Mouse (Mus musculus): ENCODE data around the gene Epb42. TPM values are rescaled to one million over a fixed set of nuclear protein-coding genes. Genes with fewer than 3 reads are reported as not detected.
"Not testable (repeated sequence)": the region's sequence is repeated elsewhere in the genome, so short reads cannot be mapped to it uniquely, and the experiment has no call there.

Epb42 gene
- polyA plus RNA-seq, 1 experiment from 2014 or later: 61.3 TPM

DNA sequence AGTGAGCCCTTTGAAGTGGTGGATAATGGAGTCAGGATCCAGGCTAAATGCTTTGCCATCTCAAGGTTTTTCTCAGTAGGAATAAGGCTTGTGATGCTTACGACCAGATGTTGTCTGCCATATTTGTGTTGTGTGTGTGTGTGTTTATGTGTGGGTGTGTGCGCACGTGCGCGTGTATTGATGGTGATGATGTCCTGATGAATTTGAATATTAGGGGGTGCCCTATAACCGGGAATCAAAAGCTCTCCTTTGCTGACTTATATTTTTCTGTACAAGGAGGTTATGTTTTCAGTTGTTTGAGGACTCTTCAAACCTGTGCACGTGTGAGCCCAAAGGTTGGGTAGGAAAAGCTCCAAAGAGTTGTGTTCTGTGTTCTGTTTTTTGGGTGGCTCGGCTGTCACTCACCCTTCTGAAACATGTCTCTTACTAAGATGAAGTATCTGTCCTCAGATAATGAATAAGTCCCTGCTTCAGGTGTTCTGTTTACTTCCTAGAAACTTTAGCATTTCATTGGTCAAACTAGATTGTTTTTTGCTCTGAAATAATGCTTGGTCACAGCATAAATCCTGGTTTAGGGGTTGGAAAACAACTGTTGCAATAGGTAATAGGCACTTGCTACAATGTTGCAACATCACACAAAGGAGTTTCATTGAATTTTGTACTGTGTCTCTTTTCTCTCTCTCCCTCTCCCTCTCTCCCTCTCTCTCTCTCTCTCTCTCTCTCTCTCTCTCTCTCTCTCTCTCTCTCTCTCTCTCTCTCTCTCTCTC is 58.8 kb downstream of the Epb42 start:
- WGBS: 82% methylated on average over 8 of the region's 8 CpGs
- Histone ChIP-seq H3K4me1 (replicated peaks; ENCODE audit: control insufficient read depth, insufficient read depth, low read length) (peaks cover under 1% of the 10 kb centered on the region), H3K4me3 (ENCODE audit: low read depth, low read length) (peak overlapping the region; percentile 83; the same call in 1 of the 2 replicates), H3K27ac (ENCODE audit: low read depth, low read length) (peak overlapping the region; percentile 92), H3K9ac (ENCODE audit: low read depth, low read length) (no peak overlapping the region; the same call in 1 of the 2 replicates), H3K4me2 (peak overlapping the region; percentile 88), H3K27me3 (replicated peaks; ENCODE audit: control insufficient read depth, insufficient read depth, low read length) (no peaks in the 10 kb centered on the region), H3K36me3 (ENCODE audit: control insufficient read depth, insufficient read depth, low read length) (no peaks in the 10 kb centered on the region), H3K9me3 (ENCODE audit: control insufficient read depth, low read length) (no peaks in the 10 kb centered on the region)
- DNase-seq (ENCODE audit: low spot score) (no peak), ATAC-seq (replicated peaks; ENCODE audit: low FRiP score) (no peak)

DNA sequence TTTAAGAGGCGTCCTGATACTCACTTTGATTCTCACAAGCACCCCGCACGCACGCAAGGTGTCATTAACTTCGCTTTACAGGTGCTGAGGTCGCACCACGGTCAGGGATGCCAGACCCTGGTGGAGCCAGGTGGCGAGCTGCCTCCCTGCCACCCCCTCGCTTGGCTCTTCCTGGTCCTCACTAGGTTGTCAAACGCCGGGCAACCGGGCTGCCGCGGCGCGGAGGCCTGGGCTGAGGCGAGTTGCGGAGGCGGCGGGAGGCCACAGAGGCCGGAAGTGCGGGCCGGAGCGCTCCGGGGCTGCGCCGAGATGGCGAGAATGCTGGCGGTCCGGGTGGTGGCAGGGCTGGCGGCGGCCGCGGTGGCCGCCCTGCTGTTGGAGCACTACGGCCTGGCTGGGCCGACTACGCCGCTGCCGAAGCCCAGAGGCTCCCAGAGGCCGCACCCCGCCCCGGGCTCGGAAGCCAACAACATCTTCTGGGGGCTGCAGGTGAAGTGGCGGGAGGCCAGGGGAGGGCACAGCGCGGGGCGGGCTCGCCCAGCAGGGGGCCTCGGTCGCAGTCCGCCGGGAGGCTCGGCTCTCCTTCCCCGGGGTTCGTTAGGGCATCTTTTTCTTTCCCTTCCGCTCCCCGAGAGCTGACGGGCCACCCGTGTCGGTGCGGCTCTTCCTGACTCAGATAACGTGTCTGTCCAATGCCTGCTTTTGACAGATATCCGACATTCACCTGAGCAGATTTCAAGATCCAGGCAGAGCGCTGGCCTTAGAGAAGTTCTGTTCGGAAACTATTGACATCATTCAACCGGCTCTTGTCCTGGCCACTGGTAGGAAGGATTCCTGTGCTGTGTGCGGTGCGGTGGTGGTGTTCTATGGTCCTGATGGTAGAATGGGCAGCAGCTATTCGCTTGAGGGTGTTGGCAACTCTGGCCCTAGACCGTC is 59.6 kb downstream of the Epb42 start, which contains the start of gene Tmem62:
Gene Tmem62 (plus strand): TSS at position 28 of the 936 bp plus-strand sequence.
- 2% methylated on average over 71 of the region's 71 CpGs for WGBS
- Histone ChIP-seq H3K9me3 (ENCODE audit: control insufficient read depth, low read length) (no peaks in the 10 kb centered on the region), H3K27me3 (replicated peaks; ENCODE audit: control insufficient read depth, insufficient read depth, low read length) (no peaks in the 10 kb centered on the region), H3K4me3 (ENCODE audit: low read depth, low read length) (peak within 1 kb of the TSS; percentile 83), H3K9ac (ENCODE audit: low read depth, low read length) (peak within 1 kb of the TSS; percentile 84), H3K27ac (ENCODE audit: low read depth, low read length) (peak within 1 kb of the TSS; percentile 92), H3K4me1 (replicated peaks; ENCODE audit: control insufficient read depth, insufficient read depth, low read length) (peaks cover 4% of the 10 kb centered on the region), H3K4me2 (peak within 1 kb of the TSS; percentile 88), H3K36me3 (ENCODE audit: control insufficient read depth, insufficient read depth, low read length) (no peaks in the 10 kb centered on the region)
- ATAC-seq (replicated peaks; ENCODE audit: low FRiP score) (peak; percentile 77), DNase-seq (ENCODE audit: low spot score) (peak; percentile 81)

GRCm38 (mm10) chr2:120976308-120976707 is 60.6 kb downstream of the Epb42 start:
- ATAC-seq (replicated peaks; ENCODE audit: low FRiP score) (no peak), DNase-seq (ENCODE audit: low spot score) (no peak)
- Histone ChIP-seq H3K4me2 (peak overlapping the region; percentile 88), H3K4me3 (ENCODE audit: low read depth, low read length) (peak overlapping the region; percentile 19; the same call in 1 of the 2 replicates), H3K4me1 (replicated peaks; ENCODE audit: control insufficient read depth, insufficient read depth, low read length) (peaks cover 4% of the 10 kb centered on the region), H3K27me3 (replicated peaks; ENCODE audit: control insufficient read depth, insufficient read depth, low read length) (no peaks in the 10 kb centered on the region), H3K9ac (ENCODE audit: low read depth, low read length) (no peak overlapping the region), H3K9me3 (ENCODE audit: control insufficient read depth, low read length) (no peaks in the 10 kb centered on the region), H3K36me3 (ENCODE audit: control insufficient read depth, insufficient read depth, low read length) (no peaks in the 10 kb centered on the region), H3K27ac (ENCODE audit: low read depth, low read length) (no peak overlapping the region)
- WGBS: 49% methylated on average over 4 of the region's 4 CpGs

DNA sequence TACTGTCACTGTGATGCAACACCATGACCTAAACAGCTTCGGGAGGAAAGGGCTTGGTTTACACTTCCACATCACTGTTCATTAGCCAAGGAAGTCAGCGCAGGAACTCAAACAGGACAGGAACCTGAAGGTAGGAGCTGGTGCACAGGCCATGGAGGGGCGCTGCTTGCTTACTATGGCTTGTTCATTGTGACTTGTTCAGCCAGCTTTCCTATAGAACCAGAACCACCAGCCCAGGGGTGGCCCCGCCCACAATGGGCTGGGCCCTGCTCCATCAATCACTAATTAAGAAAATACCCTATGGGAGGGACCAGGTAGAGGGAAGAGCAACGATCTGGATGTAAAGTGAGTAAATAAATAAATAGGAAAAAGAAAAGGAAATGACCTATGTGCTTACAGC is 63.9 kb downstream of the Epb42 start:
- H3K4me3 ChIP-seq (ENCODE audit: low read depth, low read length): peak overlapping the region; percentile 26
- H3K27ac ChIP-seq (ENCODE audit: low read depth, low read length): no peak overlapping the region
- H3K9me3 ChIP-seq (ENCODE audit: control insufficient read depth, low read length): no peaks in the 10 kb centered on the region
- no peak overlapping the region; the same call in 1 of the 2 replicates for H3K9ac ChIP-seq (ENCODE audit: low read depth, low read length)
- H3K36me3 ChIP-seq (ENCODE audit: control insufficient read depth, insufficient read depth, low read length): no peaks in the 10 kb centered on the region
- H3K4me1 ChIP-seq (replicated peaks; ENCODE audit: control insufficient read depth, insufficient read depth, low read length): peaks cover 9% of the 10 kb centered on the region
- ATAC-seq (replicated peaks; ENCODE audit: low FRiP score): 0 out of 2 replicates have a peak, but pooled peaks have one; percentile 15
- H3K4me2 ChIP-seq: peak overlapping the region; percentile 67
- 11% methylated on average over 5 of the region's 5 CpGs for WGBS
- no peaks in the 10 kb centered on the region for H3K27me3 ChIP-seq (replicated peaks; ENCODE audit: control insufficient read depth, insufficient read depth, low read length)
- no peak for DNase-seq (ENCODE audit: low spot score)

- not testable (repeated sequence) for H3K36me3 ChIP-seq (ENCODE audit: control insufficient read depth, insufficient read depth, low read length); H3K27ac ChIP-seq (ENCODE audit: low read depth, low read length); H3K4me2 ChIP-seq; H3K4me3 ChIP-seq (ENCODE audit: low read depth, low read length); DNase-seq (ENCODE audit: low spot score); ATAC-seq (replicated peaks; ENCODE audit: low FRiP score); H3K9ac ChIP-seq (ENCODE audit: low read depth, low read length); H3K27me3 ChIP-seq (replicated peaks; ENCODE audit: control insufficient read depth, insufficient read depth, low read length); H3K9me3 ChIP-seq (ENCODE audit: control insufficient read depth, low read length); H3K4me1 ChIP-seq (replicated peaks; ENCODE audit: control insufficient read depth, insufficient read depth, low read length)
- 88% methylated on average over 8 of the region's 8 CpGs for WGBS
Measured at GRCm38 (mm10) chr2:120972257-120972656, 64.6 kb downstream of the Epb42 start.

DNA sequence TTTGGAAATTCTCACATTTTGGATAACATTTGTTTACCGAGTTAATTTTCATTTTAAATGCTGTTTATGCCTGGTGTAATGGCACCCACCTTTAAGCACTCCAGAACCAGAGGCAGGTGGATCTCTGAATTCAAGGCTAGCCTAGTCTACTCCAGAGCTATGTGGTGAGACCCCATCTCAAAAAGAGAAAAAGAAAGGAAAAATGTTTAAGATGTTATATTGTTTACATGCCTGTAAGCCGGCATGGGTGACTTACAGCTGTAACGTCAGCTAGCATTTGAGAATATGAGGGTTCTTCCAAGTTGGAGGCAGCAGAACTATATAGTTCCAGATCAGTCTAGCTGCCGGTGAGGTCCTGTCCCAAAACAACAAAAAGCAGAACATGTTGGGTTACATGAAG is 65.1 kb downstream of the Epb42 start:
- 76% methylated on average over 4 of the region's 4 CpGs for WGBS
- Histone ChIP-seq H3K27me3 (replicated peaks; ENCODE audit: control insufficient read depth, insufficient read depth, low read length) (no peaks in the 10 kb centered on the region), H3K9me3 (ENCODE audit: control insufficient read depth, low read length) (no peaks in the 10 kb centered on the region), H3K4me2 (no peak overlapping the region), H3K27ac (ENCODE audit: low read depth, low read length) (no peak overlapping the region), H3K4me3 (ENCODE audit: low read depth, low read length) (no peak overlapping the region), H3K9ac (ENCODE audit: low read depth, low read length) (no peak overlapping the region), H3K36me3 (ENCODE audit: control insufficient read depth, insufficient read depth, low read length) (no peaks in the 10 kb centered on the region), H3K4me1 (replicated peaks; ENCODE audit: control insufficient read depth, insufficient read depth, low read length) (peaks cover 9% of the 10 kb centered on the region)
- no peak for DNase-seq (ENCODE audit: low spot score)
- ATAC-seq (replicated peaks; ENCODE audit: low FRiP score): no peak

DNA sequence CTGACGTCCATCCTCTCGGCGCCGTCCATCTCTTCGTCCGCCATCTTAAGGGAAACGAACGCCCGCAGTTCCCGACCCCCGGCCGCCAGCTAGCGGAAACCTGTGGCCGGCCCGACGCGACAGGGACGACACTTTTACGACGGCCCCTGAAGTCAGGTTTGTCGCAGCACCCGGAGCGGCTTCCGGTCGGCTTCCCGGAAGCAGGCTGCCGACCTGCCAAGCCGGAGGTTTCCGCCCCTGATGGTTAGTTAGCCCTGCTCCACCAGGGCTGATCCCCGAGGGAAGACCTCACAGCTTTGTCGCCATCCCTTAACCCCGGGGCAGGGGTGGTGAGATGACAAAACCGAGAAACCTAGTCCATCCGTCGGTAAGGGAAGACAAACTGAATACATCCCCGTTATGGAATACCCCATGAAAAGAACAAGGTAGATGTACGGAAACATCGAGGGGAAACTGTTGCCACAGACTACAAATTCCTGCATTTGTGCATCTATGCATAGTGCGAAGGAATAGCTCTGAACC is 66.3 kb downstream of the Epb42 start, which contains the start of gene Ubr1:
Gene Ubr1 (minus strand): TSS at position 157 of the 522 bp plus-strand sequence.
- peak; percentile 83 for DNase-seq (ENCODE audit: low spot score)
- Histone ChIP-seq H3K9ac (ENCODE audit: low read depth, low read length) (peak within 1 kb of the TSS; percentile 82), H3K4me1 (replicated peaks; ENCODE audit: control insufficient read depth, insufficient read depth, low read length) (peaks cover 9% of the 10 kb centered on the region), H3K27ac (ENCODE audit: low read depth, low read length) (peak within 1 kb of the TSS; percentile 75), H3K4me2 (peak within 1 kb of the TSS; percentile 78), H3K36me3 (ENCODE audit: control insufficient read depth, insufficient read depth, low read length) (no peaks in the 10 kb centered on the region), H3K9me3 (ENCODE audit: control insufficient read depth, low read length) (no peaks in the 10 kb centered on the region), H3K27me3 (replicated peaks; ENCODE audit: control insufficient read depth, insufficient read depth, low read length) (no peaks in the 10 kb centered on the region), H3K4me3 (ENCODE audit: low read depth, low read length) (peak within 1 kb of the TSS; percentile 75)
- 1% methylated on average over 39 of the region's 39 CpGs for WGBS
- ATAC-seq (replicated peaks; ENCODE audit: low FRiP score): peak; percentile 83

- H3K27me3 ChIP-seq (replicated peaks; ENCODE audit: control insufficient read depth, insufficient read depth, low read length): no peaks in the 10 kb centered on the region
- H3K4me3 ChIP-seq (ENCODE audit: low read depth, low read length): peak overlapping the region; percentile 75
- no peaks in the 10 kb centered on the region for H3K36me3 ChIP-seq (ENCODE audit: control insufficient read depth, insufficient read depth, low read length)
- peaks cover 9% of the 10 kb centered on the region for H3K4me1 ChIP-seq (replicated peaks; ENCODE audit: control insufficient read depth, insufficient read depth, low read length)
- H3K4me2 ChIP-seq: peak overlapping the region; percentile 78
- ATAC-seq (replicated peaks; ENCODE audit: low FRiP score) (peak; percentile 39), DNase-seq (ENCODE audit: low spot score) (peak; percentile 45)
- H3K27ac ChIP-seq (ENCODE audit: low read depth, low read length): peak overlapping the region; percentile 75
- no peaks in the 10 kb centered on the region for H3K9me3 ChIP-seq (ENCODE audit: control insufficient read depth, low read length)
- H3K9ac ChIP-seq (ENCODE audit: low read depth, low read length): peak overlapping the region; percentile 82
- under 1% methylated on average over 23 of the region's 23 CpGs for WGBS
Measured at GRCm38 (mm10) chr2:120970045-120970539, 66.8 kb downstream of the Epb42 start.

All from liver, embryonic 11.5 days (tissue).